Mouse (Mus musculus): ENCODE data around the gene Ints12.

- no peak for TF ChIP-seq POLR2A (IDR thresholded peaks at IDR 0.05; ENCODE audit: control insufficient read depth, low read depth, low read length)
- TF ChIP-seq CTCF (IDR thresholded peaks at IDR 0.05; ENCODE audit: control insufficient read depth, insufficient read depth, insufficient replicate concordance, low read depth, low read length) = no peak
Observed at GRCm38 (mm10) chr3:133075560-133075959, 16.1 kb upstream of the Ints12 start.
